Mouse (Mus musculus) hindbrain, postnatal 0 days (tissue): ENCODE results near the gene Nxn. TPM values are rescaled to one million over a fixed set of nuclear protein-coding genes. Genes with fewer than 3 reads are reported as not detected.
A peak's percentile ranks its signal among the peaks of the same experiment; 100 is the strongest.

Experiments used
- ATAC-seq: fragments of 200-750 bp; cut with Nextera tagmentation; 2 replicates; pipeline ENCODE4 v1.8.0; 2017; ENCODE audit warnings: mild to moderate bottlenecking, moderate TSS enrichment, moderate library complexity
- DNase-seq: peaks from one replicate; pipeline ENCODE4 v3.0.0-alpha.2; 2015; ENCODE audit warnings: low spot score
- H3K27ac ChIP-seq: fragments of 300-500 bp; sonication (generic); 2 replicates; pipeline ENCODE4 v1.5.1; 2014; ENCODE audit warnings: mild to moderate bottlenecking
- H3K27me3 ChIP-seq: fragments of 300-500 bp; sonication (generic); 2 replicates; pipeline ENCODE4 v1.6.1; 2014; ENCODE audit warnings: low read length, mixed read lengths; ENCODE audit not compliant: insufficient read depth
- H3K36me3 ChIP-seq: fragments of 300-500 bp; sonication (generic); 2 replicates; pipeline ENCODE4 v1.6.1; 2014; ENCODE audit warnings: low read length, mixed read lengths; ENCODE audit not compliant: insufficient read depth
- H3K4me1 ChIP-seq: fragments of 300-500 bp; sonication (generic); 2 replicates; pipeline ENCODE4 v1.6.1; 2014; ENCODE audit warnings: antibody characterized with exemption, low read length, mixed read lengths; ENCODE audit not compliant: insufficient read depth
- H3K4me2 ChIP-seq: fragments of 300-500 bp; sonication (generic); 2 replicates; pipeline ENCODE4 v1.6.1; 2014; ENCODE audit warnings: low read depth, mild to moderate bottlenecking, low read length, moderate library complexity, mixed read lengths
- H3K4me3 ChIP-seq: fragments of 300-500 bp; sonication (generic); 2 replicates; pipeline ENCODE4 v1.5.1; 2014; ENCODE audit warnings: low read length
- H3K9ac ChIP-seq: fragments of 300-500 bp; sonication (generic); replicated peaks from 2 replicates; pipeline ENCODE4 v1.6.1; 2014; ENCODE audit warnings: mild to moderate bottlenecking, low read length, moderate library complexity, mixed read lengths
- H3K9me3 ChIP-seq: fragments of 300-500 bp; sonication (generic); 2 replicates; pipeline ENCODE4 v1.6.1; 2016; ENCODE audit warnings: low read length, mixed read lengths
- CTCF ChIP-seq: IDR thresholded peaks from 2 replicates; pipeline ENCODE4 v1.5.1; 2016; ENCODE audit warnings: antibody characterized with exemption, control low read depth, low read depth
- WGBS: fragments of 180-500 bp; shearing (Covaris S2); extraction: QIAGEN DNeasy Blood & Tissue Kit; methylation state at CpG from one replicate; pipeline ENCODE4 v1.1.7; 2014; 5-methylcytosine and 5-hydroxymethylcytosine counted together
- polyA plus RNA-seq: library from polyadenylated mRNA; unstranded; fragments of >200 nt; fragmentation: Nextera tagmentation; extraction: Ambion mirVana; gene quantifications from 2 replicates; pipeline ENCODE4 v1.2.1, GENCODE M21; 2015
- total RNA-seq: library from RNA; depleted of rRNA; stranded (reverse); fragments of >200 nt; gene quantifications from 2 replicates; pipeline ENCODE4 v1.2.3, GENCODE M21; 2014; rRNA removed

Gene Nxn
- 36.6 and 41.3 TPM in 2 replicates for total RNA-seq
- polyA plus RNA-seq = 21.2 and 22.3 TPM in 2 replicates

DNA sequence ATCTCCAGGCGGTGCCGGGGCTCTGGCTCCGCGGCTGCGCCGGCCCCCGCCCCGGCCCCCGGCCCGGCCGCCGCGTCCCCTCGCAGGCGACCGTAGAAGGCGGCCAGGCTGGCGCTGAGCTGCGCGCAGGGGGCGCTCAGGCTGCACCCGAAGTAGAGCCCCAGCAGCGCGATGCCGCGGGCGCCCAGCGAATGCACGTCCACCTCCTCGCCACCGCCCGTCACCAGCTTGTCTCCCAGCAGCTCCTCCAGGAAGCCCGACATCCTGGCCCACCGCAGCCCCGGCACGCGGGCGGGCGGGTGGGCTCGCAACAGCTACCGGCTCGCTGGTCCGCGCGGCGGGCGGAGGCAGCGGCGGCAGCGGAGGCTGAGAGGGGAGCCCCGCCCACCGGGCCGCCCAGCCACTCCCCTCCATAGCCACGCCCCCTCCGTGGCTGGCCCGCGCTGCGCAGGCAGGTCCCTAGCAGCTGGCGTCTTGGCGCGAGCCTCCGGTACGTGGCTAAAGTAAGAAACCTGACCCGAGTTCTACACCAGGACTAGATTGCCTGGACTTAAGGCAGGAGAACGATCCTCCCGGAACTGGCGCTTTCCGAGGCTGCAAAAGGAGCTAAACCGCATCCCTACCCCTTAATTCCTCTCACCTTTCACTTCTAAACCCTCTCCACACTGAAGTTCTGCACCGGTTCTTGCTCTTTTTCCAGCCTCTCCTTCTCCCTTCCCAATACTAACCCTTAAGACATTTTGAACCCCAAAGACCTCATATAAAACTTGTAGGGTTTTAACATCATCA is at the start of gene Nxn:
Gene Nxn, minus strand, starts transcription at position 343 of the 789 bp plus-strand sequence.
- DNase-seq (peak; percentile 92), ATAC-seq (peak; percentile 87)
- peak within 1 kb of the TSS; percentile 74 for H3K9ac ChIP-seq
- 0 out of 2 replicates have a peak, but pooled peaks have one; percentile 8 for TF ChIP-seq CTCF
- WGBS = 2% methylated on average over 61 of the region's 70 CpGs
- H3K27ac ChIP-seq = peak within 1 kb of the TSS; percentile 82
- H3K27me3 ChIP-seq = no peaks in the 10 kb centered on the region
- no peaks in the 10 kb centered on the region for H3K9me3 ChIP-seq
- H3K4me2 ChIP-seq = peak within 1 kb of the TSS; percentile 99
- H3K36me3 ChIP-seq = no peaks in the 10 kb centered on the region
- peaks cover 3% of the 10 kb centered on the region; the same call in 1 of the 2 replicates for H3K4me1 ChIP-seq
- peak within 1 kb of the TSS; percentile 70 for H3K4me3 ChIP-seq

DNA sequence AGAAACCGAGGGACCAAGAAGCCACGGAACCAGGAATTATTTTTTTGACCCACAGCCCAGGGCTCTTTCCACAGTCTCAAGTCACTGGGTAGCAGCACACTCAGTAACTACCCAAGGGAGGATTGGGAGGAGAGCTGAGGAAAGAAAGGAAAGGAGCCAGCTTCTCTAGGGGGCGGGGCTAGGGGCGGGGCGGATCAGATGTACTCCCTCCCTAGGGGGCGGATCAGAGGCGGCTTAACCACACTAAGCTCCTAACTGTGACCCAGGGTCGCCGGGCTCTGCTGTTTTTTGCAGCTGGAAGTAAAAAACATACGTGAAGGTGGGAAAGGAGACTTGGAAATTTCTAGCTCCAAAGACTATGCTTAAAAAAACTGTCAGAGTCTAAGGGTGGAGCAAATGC is 47.3 kb upstream of the Nxn start:
- H3K9me3 ChIP-seq = no peaks in the 10 kb centered on the region
- H3K27me3 ChIP-seq = no peaks in the 10 kb centered on the region
- no peak overlapping the region for H3K27ac ChIP-seq
- no peak overlapping the region for H3K9ac ChIP-seq
- 9% methylated on average over 10 of the region's 10 CpGs for WGBS
- no peak for ATAC-seq
- H3K4me2 ChIP-seq = no peak overlapping the region
- no peak for TF ChIP-seq CTCF
- peaks cover 18% of the 10 kb centered on the region for H3K36me3 ChIP-seq
- H3K4me1 ChIP-seq = peaks cover 18% of the 10 kb centered on the region
- no peak overlapping the region for H3K4me3 ChIP-seq
- peak; percentile 64 for DNase-seq

DNA sequence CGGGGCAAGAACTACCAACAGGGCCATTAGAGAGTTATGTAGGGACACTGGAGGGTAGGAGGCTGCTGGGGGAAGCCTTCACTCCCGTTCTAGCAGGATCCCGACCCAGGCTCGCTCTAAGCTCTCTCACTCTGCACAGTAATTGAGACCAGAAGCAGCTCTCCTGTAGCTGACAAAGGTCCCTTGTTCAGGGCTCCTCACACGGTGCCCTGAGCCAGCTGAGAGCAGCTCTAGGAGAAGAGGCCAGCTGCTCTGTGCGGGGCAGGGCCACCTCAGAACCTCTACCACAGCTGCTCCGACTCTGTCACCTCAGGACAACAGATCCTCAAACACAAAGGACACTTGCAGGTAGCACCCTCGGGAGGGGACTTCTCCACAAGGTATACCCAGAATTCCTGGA is 46.5 kb upstream of the Nxn start:
- H3K4me3 ChIP-seq = no peak overlapping the region
- no peak for TF ChIP-seq CTCF
- H3K27me3 ChIP-seq = no peaks in the 10 kb centered on the region
- peaks cover 21% of the 10 kb centered on the region for H3K4me1 ChIP-seq
- H3K27ac ChIP-seq = no peak overlapping the region
- no peak; the same call in 1 of the 2 replicates for ATAC-seq
- no peak overlapping the region for H3K4me2 ChIP-seq
- WGBS = 46% methylated on average over 8 of the region's 8 CpGs
- no peaks in the 10 kb centered on the region for H3K9me3 ChIP-seq
- H3K36me3 ChIP-seq = peaks cover 18% of the 10 kb centered on the region
- DNase-seq = no peak
- H3K9ac ChIP-seq = no peak overlapping the region

- no peaks in the 10 kb centered on the region for H3K27me3 ChIP-seq
- no peak overlapping the region for H3K4me3 ChIP-seq
- H3K9me3 ChIP-seq = no peaks in the 10 kb centered on the region
- H3K9ac ChIP-seq = no peak overlapping the region
- H3K4me1 ChIP-seq = peaks cover 38% of the 10 kb centered on the region
- TF ChIP-seq CTCF = no peak
- WGBS = 14% methylated on average over 3 of the region's 3 CpGs
- 0 out of 2 replicates have a peak, but pooled peaks have one; percentile 4 for ATAC-seq
- peaks cover 15% of the 10 kb centered on the region for H3K36me3 ChIP-seq
- peak; percentile 70 for DNase-seq
- peak overlapping the region; percentile 58; the same call in 1 of the 2 replicates for H3K27ac ChIP-seq
- H3K4me2 ChIP-seq = no peak overlapping the region
These were observed 40.7 kb upstream of the Nxn start for GRCm38 (mm10) chr11:76439666-76440065.

DNA sequence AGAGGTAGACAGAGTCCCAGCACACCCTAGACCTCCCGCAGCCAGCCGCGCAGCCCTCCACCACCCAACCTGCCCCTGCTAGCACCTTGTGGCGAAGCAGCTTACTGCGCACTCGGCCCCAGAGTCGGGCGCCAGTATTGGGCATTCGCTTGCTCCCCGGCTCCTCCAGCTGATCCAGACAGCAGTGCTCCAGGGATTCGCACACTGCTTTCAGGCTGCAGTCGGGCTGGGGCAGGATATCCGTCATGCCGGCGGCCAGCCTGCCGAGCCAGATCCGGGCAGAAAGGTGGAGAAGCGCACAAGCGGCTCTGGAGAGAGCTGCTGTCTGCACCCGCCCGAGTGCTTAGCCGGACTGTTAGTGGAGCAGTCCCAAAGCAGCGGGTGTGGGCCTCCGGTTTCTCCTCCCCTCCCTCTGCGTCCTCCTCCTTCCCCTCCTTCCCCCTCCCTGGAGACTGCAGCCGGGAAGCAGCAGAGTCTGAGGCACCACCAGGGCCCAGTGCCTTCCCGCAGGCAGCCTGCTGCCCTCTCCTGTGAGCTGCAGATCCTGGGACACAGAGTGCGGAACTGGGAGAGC is 38.0 kb upstream of the Nxn start:
- Histone ChIP-seq H3K27me3 (no peaks in the 10 kb centered on the region), H3K36me3 (peaks cover 9% of the 10 kb centered on the region; the same call in 1 of the 2 replicates), H3K4me1 (peaks cover 51% of the 10 kb centered on the region), H3K4me2 (peak overlapping the region; percentile 53), H3K4me3 (peak overlapping the region; percentile 29), H3K9ac (peak overlapping the region; percentile 40), H3K9me3 (no peaks in the 10 kb centered on the region), H3K27ac (peak overlapping the region; percentile 66)
- whole genome bisulfite sequencing = 10% methylated on average over 28 of the region's 28 CpGs
- DNase-seq (peak; percentile 69), ATAC-seq (peak; percentile 76)
- TF ChIP-seq CTCF = peak; percentile 44

- 51% methylated on average over 5 of the region's 5 CpGs for WGBS
- TF ChIP-seq CTCF = no peak
- peak overlapping the region; percentile 29; the same call in 1 of the 2 replicates for H3K4me3 ChIP-seq
- H3K36me3 ChIP-seq = peaks cover 6% of the 10 kb centered on the region; the same call in 1 of the 2 replicates
- ATAC-seq (peak; percentile 45), DNase-seq (peak; percentile 71)
- no peaks in the 10 kb centered on the region for H3K9me3 ChIP-seq
- no peaks in the 10 kb centered on the region for H3K27me3 ChIP-seq
- H3K9ac ChIP-seq = no peak overlapping the region
- peak overlapping the region; percentile 66; the same call in 1 of the 2 replicates for H3K27ac ChIP-seq
- peak overlapping the region; percentile 53 for H3K4me2 ChIP-seq
- H3K4me1 ChIP-seq = peaks cover 51% of the 10 kb centered on the region
These were observed 37.1 kb upstream of the Nxn start for GRCm38 (mm10) chr11:76436009-76436408.
